Mouse (Mus musculus): ENCODE results near the gene Vmn1r49. TPM values are rescaled to one million over a fixed set of nuclear protein-coding genes. Genes with fewer than 3 reads are reported as not detected.
"Not testable (repeated sequence)": the region's sequence is repeated elsewhere in the genome, so short reads cannot be mapped to it uniquely, and the experiment has no call there.

Vmn1r49 gene
- polyA plus RNA-seq (2015; fragmentation: Nextera tagmentation; extraction: Ambion mirVana): not detected in 2 replicates

DNA sequence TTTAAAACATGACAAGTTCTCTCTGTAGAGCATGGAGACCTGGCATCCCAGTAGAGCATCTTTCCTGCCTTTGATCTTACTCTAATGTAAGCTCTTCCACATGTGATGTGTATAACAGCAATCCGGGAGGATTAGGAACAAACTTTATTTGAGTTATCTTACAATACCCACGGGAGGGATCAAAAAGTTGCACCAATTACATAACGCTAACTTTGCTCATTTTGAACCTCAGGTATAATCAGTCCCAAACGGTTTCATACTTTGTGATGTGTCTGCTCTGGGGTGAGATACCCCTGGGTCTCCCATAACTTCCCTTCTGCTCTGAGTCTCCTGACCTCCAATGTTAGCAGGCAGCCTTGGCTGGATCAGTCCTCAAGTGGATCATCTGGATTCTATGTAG is at the start of gene Vmn1r49:
TSS of gene Vmn1r49 (minus strand) at position 101 of the 400 bp plus-strand sequence.
- WGBS: 82% methylated on average over 4 of the region's 4 CpGs
- Histone ChIP-seq H3K9ac (no peak within 1 kb of the TSS), H3K4me2 (no peak within 1 kb of the TSS), H3K4me3 (no peak within 1 kb of the TSS), H3K27ac (replicated peaks) (no peak within 1 kb of the TSS), H3K4me1 (replicated peaks) (no peaks in the 10 kb centered on the region), H3K36me3 (no peaks in the 10 kb centered on the region), H3K9me3 (peaks cover 15% of the 10 kb centered on the region; the same call in 1 of the 2 replicates), H3K27me3 (no peaks in the 10 kb centered on the region)
- no peak for ATAC-seq (ENCODE audit: low read depth)

DNA sequence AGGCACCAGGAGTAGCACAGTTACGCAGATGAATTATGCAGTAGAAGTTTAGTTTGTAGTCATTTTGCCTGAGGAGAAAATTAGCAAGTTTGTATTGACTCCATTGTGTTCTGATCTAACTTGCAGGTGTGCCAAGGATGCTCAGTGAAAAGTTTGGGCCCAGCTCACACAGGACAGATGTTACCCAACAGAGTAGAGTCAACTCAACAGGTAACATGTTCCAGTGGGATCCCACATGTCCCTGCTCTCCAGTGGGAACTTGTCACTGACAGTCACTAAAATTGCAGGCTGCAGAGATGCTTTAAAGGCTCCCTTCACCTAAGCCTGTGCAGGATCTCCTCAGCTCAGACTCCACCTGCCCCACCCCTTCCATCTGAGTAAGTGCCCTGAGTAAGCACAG is 44.0 kb upstream of the Vmn1r49 start, which contains the start of gene Vmn1r51:
TSS of gene Vmn1r51 (plus strand) at position 301 of the 400 bp plus-strand sequence.
- WGBS: 93% methylated on average over 1 of the region's 1 CpGs
- H3K4me1 ChIP-seq (replicated peaks): not testable (repeated sequence)

DNA sequence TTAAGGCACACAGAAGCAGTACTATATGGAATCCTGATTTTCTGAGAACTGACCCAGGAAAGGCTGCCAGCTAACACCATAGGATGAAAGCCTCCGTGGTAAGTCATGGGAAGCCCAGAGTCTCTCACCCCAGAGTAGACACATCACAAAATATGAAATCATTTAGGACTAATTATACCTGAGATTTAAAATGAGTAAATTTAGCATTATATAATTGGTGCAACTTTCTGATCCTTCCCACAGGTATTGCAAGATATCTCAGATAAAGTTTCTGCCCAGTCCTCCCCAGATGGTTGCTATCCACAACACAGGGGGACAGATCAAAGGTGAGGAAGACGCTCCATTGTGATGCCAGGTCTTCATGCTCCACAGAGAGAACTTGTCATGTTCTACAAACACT is 22.8 kb upstream of the Vmn1r49 start, which contains the start of gene Vmn1r50:
TSS of gene Vmn1r50 (plus strand) at position 301 of the 400 bp plus-strand sequence.
- no peaks in the 10 kb centered on the region for H3K36me3 ChIP-seq
- peaks cover 9% of the 10 kb centered on the region; the same call in 1 of the 2 replicates for H3K9me3 ChIP-seq
- no peaks in the 10 kb centered on the region for H3K4me1 ChIP-seq (replicated peaks)
- H3K27me3 ChIP-seq: no peaks in the 10 kb centered on the region
- no peak within 1 kb of the TSS for H3K27ac ChIP-seq (replicated peaks)
- no peak within 1 kb of the TSS for H3K4me3 ChIP-seq
- no peak within 1 kb of the TSS for H3K9ac ChIP-seq
- 61% methylated on average over 2 of the region's 2 CpGs for WGBS
- no peak within 1 kb of the TSS for H3K4me2 ChIP-seq
- ATAC-seq (ENCODE audit: low read depth): no peak

More for the DNA sequence above, 44.0 kb upstream of the Vmn1r49 start, which contains the start of gene Vmn1r51:
- H3K9ac ChIP-seq; H3K27me3 ChIP-seq; H3K4me2 ChIP-seq; H3K4me3 ChIP-seq; H3K36me3 ChIP-seq; H3K9me3 ChIP-seq; ATAC-seq (ENCODE audit: low read depth); H3K27ac ChIP-seq (replicated peaks): not testable (repeated sequence)

DNA sequence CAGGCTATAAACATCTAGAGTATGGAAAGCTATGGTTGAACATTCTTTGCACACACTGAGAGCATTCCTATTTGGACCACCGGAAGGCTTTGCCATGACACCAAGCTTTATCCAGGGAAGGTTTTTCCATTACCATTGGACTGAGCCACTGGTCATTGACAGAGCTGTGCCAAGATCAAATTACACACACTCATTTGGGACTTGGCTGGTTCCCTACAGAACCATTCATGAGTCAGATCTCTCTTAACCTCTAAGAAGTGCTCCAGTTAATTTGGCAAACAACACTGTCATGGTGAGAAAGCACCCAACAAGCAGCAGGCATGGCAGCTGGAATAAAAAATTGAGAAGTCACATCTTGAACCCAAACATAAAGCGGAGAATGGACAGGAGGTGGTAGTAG is 22.3 kb upstream of the Vmn1r49 start:
- Histone ChIP-seq H3K4me3 (no peak overlapping the region), H3K4me1 (replicated peaks) (no peaks in the 10 kb centered on the region), H3K4me2 (no peak overlapping the region), H3K27me3 (no peaks in the 10 kb centered on the region), H3K9me3 (peaks cover 9% of the 10 kb centered on the region; the same call in 1 of the 2 replicates), H3K9ac (no peak overlapping the region), H3K36me3 (no peaks in the 10 kb centered on the region), H3K27ac (replicated peaks) (no peak overlapping the region)
- ATAC-seq (ENCODE audit: low read depth): no peak
- WGBS: 95% methylated on average over 2 of the region's 2 CpGs

DNA sequence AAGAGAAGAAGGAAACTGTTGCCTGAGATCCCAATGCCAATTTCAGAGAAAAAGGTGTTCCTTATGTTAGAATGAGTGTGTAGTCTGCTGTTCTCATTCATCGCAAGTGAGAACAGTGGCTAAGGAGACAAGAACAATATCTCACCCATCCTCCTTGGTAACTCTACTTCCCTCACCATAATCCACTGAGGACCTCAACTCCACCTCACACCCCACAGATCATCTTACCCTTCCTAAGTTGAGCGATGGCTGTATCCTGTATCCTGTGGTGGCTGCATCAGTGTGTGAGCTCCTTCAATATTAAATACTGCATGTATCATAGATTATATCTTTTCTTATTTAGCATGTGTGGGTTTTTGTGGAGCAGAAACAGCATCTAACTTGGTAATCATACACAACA is 41.6 kb downstream of the Vmn1r49 start, which contains the start of gene Vmn1r48:
TSS of gene Vmn1r48 (minus strand) at position 101 of the 400 bp plus-strand sequence.
- H3K9me3 ChIP-seq; H3K27ac ChIP-seq (replicated peaks); H3K4me3 ChIP-seq; H3K9ac ChIP-seq; ATAC-seq (ENCODE audit: low read depth); H3K4me1 ChIP-seq (replicated peaks); H3K36me3 ChIP-seq; H3K27me3 ChIP-seq; H3K4me2 ChIP-seq: not testable (repeated sequence)
- no CpG with 5 or more reads among the region's 2 CpGs for WGBS

Other genes with a start within 250 kb of the Vmn1r49 start
- gene Vmn1r42, start 202.1 kb downstream of the Vmn1r49 start, polyA plus RNA-seq (2015; fragmentation: Nextera tagmentation; extraction: Ambion mirVana): not detected in 2 replicates
- gene Vmn1r43, start 202.1 kb downstream of the Vmn1r49 start, polyA plus RNA-seq (2015; fragmentation: Nextera tagmentation; extraction: Ambion mirVana): not detected in 2 replicates
- not detected in 2 replicates for gene Vmn1r44, start 194.8 kb downstream of the Vmn1r49 start, polyA plus RNA-seq (2015; fragmentation: Nextera tagmentation; extraction: Ambion mirVana)
- not detected in 2 replicates for gene Vmn1r45, start 137.9 kb downstream of the Vmn1r49 start, polyA plus RNA-seq (2015; fragmentation: Nextera tagmentation; extraction: Ambion mirVana)
- gene Vmn1r46, start 109.2 kb downstream of the Vmn1r49 start, polyA plus RNA-seq (2015; fragmentation: Nextera tagmentation; extraction: Ambion mirVana): not detected in 2 replicates
- gene Vmn1r47, start 62.4 kb downstream of the Vmn1r49 start, polyA plus RNA-seq (2015; fragmentation: Nextera tagmentation; extraction: Ambion mirVana): not detected in 2 replicates
- gene Vmn1r48, start 41.7 kb downstream of the Vmn1r49 start, polyA plus RNA-seq (2015; fragmentation: Nextera tagmentation; extraction: Ambion mirVana): not detected in 2 replicates
- not detected in 2 replicates for gene Vmn1r50, start 22.9 kb upstream of the Vmn1r49 start, polyA plus RNA-seq (2015; fragmentation: Nextera tagmentation; extraction: Ambion mirVana)
- not detected in 2 replicates for gene Vmn1r51, start 44.1 kb upstream of the Vmn1r49 start, polyA plus RNA-seq (2015; fragmentation: Nextera tagmentation; extraction: Ambion mirVana)
- not detected in 2 replicates for gene Vmn1r52, start 96.3 kb upstream of the Vmn1r49 start, polyA plus RNA-seq (2015; fragmentation: Nextera tagmentation; extraction: Ambion mirVana)
- gene V1ra8, start 124.3 kb upstream of the Vmn1r49 start, polyA plus RNA-seq (2015; fragmentation: Nextera tagmentation; extraction: Ambion mirVana): not detected in 2 replicates
- gene Vmn1r53, start 145.9 kb upstream of the Vmn1r49 start, polyA plus RNA-seq (2015; fragmentation: Nextera tagmentation; extraction: Ambion mirVana): not detected in 2 replicates
- gene Vmn1r54, start 167.8 kb upstream of the Vmn1r49 start, polyA plus RNA-seq (2015; fragmentation: Nextera tagmentation; extraction: Ambion mirVana): not detected in 2 replicates
- gene BC048671, start 222.7 kb upstream of the Vmn1r49 start, polyA plus RNA-seq (2015; fragmentation: Nextera tagmentation; extraction: Ambion mirVana): not detected in 2 replicates
- gene Chst13, start 246.7 kb upstream of the Vmn1r49 start, polyA plus RNA-seq (2015; fragmentation: Nextera tagmentation; extraction: Ambion mirVana): 0.27 TPM in 1 of 2 replicates, not detected in the other